Mouse (Mus musculus) small intestine, adult 2 months (tissue): ENCODE results near the gene 9230102O04Rik.

ENCODE experiments used
- CTCF ChIP-seq: fragments of 200-500 bp; IDR thresholded peaks from 2 replicates; pipeline ENCODE4 v1.5.1; 2012; ENCODE audit warnings: low read depth, mild to moderate bottlenecking, control low read depth, inconsistent platforms, low read length, moderate library complexity, mixed read lengths; ENCODE audit not compliant: insufficient replicate concordance, insufficient read length; ENCODE audit errors: extremely low read depth
- POLR2A ChIP-seq: fragments of 200-500 bp; IDR thresholded peaks from 2 replicates; pipeline ENCODE4 v1.6.1; 2012; ENCODE audit warnings: low read depth, mild to moderate bottlenecking, control low read depth, inconsistent platforms, low read length, moderate library complexity

GRCm38 (mm10) chr2:9890906-9891305 lies 1.6 kb upstream of the 9230102O04Rik start:
- TF ChIP-seq CTCF: no peak
- TF ChIP-seq POLR2A: no peak
